Mouse (Mus musculus): ENCODE data around the gene Cytip.

GRCm38 (mm10) chr2:58137676-58138075 lies 57.7 kb downstream of the Cytip start:
- TF ChIP-seq CTCF (IDR thresholded peaks at IDR 0.05; ENCODE audit: extremely low read depth, insufficient read length, insufficient replicate concordance, low read depth, low read length) (no peak), POLR2A (IDR thresholded peaks at IDR 0.05; ENCODE audit: low read depth, low read length) (no peak)
